Mouse (Mus musculus) retina, embryonic 14.5 days (tissue): ENCODE measurements around the gene Mbd5.
A peak's percentile ranks its signal among the peaks of the same experiment; 100 is the strongest.

ENCODE experiments used
- DNase-seq: peaks from one replicate; pipeline ENCODE4 v3.0.0-alpha.2; 2015; ENCODE audit warnings: low spot score

Mbd5 gene

GRCm38 (mm10) chr2:48948841-48949584 is at the start of gene Mbd5:
TSS of gene Mbd5 (plus strand) at chr2:48949508.
- DNase-seq, result peak; percentile 98

GRCm38 (mm10) chr2:48908866-48909265 is 40.4 kb upstream of the Mbd5 start:
- DNase-seq, result peak; percentile 57

- no peak for DNase-seq
These were observed 35.1 kb upstream of the Mbd5 start for GRCm38 (mm10) chr2:48914185-48914584.

- DNase-seq, result peak; percentile 9
These were observed 33.5 kb upstream of the Mbd5 start for GRCm38 (mm10) chr2:48915832-48916231.

- DNase-seq, result no peak
These were observed 14.2 kb upstream of the Mbd5 start for GRCm38 (mm10) chr2:48935058-48935457.

- peak; percentile 9 for DNase-seq
These were observed 1.5 kb upstream of the Mbd5 start for GRCm38 (mm10) chr2:48947761-48948160.

GRCm38 (mm10) chr2:48949743-48950251 is 489 bp downstream of the Mbd5 start:
- DNase-seq, result peak; percentile 64

GRCm38 (mm10) chr2:48950252-48950315 is 776 bp downstream of the Mbd5 start, which contains the start of gene Orc4:
TSS of gene Orc4 (minus strand) at chr2:48950277.
- DNase-seq, result no peak

- peak; percentile 8 for DNase-seq
These were observed 1.1 kb downstream of the Mbd5 start for GRCm38 (mm10) chr2:48950316-48950880.

- no peak for DNase-seq
These were observed 7.3 kb downstream of the Mbd5 start for GRCm38 (mm10) chr2:48956591-48956990.

- no peak for DNase-seq
These were observed 29.6 kb downstream of the Mbd5 start for GRCm38 (mm10) chr2:48978920-48979319.

GRCm38 (mm10) chr2:48990322-48990721 is 41.0 kb downstream of the Mbd5 start:
- DNase-seq, result no peak

GRCm38 (mm10) chr2:49040481-49040880 is 91.2 kb downstream of the Mbd5 start:
- DNase-seq, result no peak

- DNase-seq, result no peak
These were observed 100.7 kb downstream of the Mbd5 start for GRCm38 (mm10) chr2:49050030-49050429.

- no peak for DNase-seq
These were observed 118.6 kb downstream of the Mbd5 start for GRCm38 (mm10) chr2:49067886-49068285.

- no peak for DNase-seq
These were observed 135.7 kb downstream of the Mbd5 start for GRCm38 (mm10) chr2:49084966-49085365.

- no peak for DNase-seq
These were observed 141.5 kb downstream of the Mbd5 start for GRCm38 (mm10) chr2:49090771-49091170.

GRCm38 (mm10) chr2:49096765-49097164 is 147.5 kb downstream of the Mbd5 start:
- no peak for DNase-seq

GRCm38 (mm10) chr2:49108906-49109305 is 159.6 kb downstream of the Mbd5 start:
- DNase-seq, result no peak

- no peak for DNase-seq
These were observed 170.6 kb downstream of the Mbd5 start for GRCm38 (mm10) chr2:49119875-49120274.

GRCm38 (mm10) chr2:49121603-49122002 is 172.3 kb downstream of the Mbd5 start:
- DNase-seq, result no peak

- DNase-seq, result no peak
These were observed 192.9 kb downstream of the Mbd5 start for GRCm38 (mm10) chr2:49142186-49142585.

- no peak for DNase-seq
These were observed 204.3 kb downstream of the Mbd5 start for GRCm38 (mm10) chr2:49153649-49154048.
